Mouse (Mus musculus): ENCODE results near the gene Ltbp4.

The Ltbp4 gene

GRCm38 (mm10) chr7:27355745-27356240, 18.3 kb upstream of the Ltbp4 start, which contains the start of gene Shkbp1:
Gene Shkbp1 (minus strand): TSS chr7:27356019.
- peak; percentile 78 for DNase-seq (ENCODE audit: low spot score)

- no peak for DNase-seq (ENCODE audit: low spot score)
These were observed 17.8 kb upstream of the Ltbp4 start for GRCm38 (mm10) chr7:27355261-27355660.

GRCm38 (mm10) chr7:27354783-27355182, 17.3 kb upstream of the Ltbp4 start:
- no peak for DNase-seq (ENCODE audit: low spot score)

- DNase-seq (ENCODE audit: low spot score), result no peak
These were observed 16.7 kb upstream of the Ltbp4 start for GRCm38 (mm10) chr7:27354144-27354543.

GRCm38 (mm10) chr7:27345444-27345843, 8.0 kb upstream of the Ltbp4 start:
- no peak for DNase-seq (ENCODE audit: low spot score)

- no peak for DNase-seq (ENCODE audit: low spot score)
These were observed 5.1 kb upstream of the Ltbp4 start for GRCm38 (mm10) chr7:27342595-27342994.

GRCm38 (mm10) chr7:27339519-27339918, 2.0 kb upstream of the Ltbp4 start:
- DNase-seq (ENCODE audit: low spot score), result no peak

GRCm38 (mm10) chr7:27339114-27339513, 1.6 kb upstream of the Ltbp4 start:
- no peak for DNase-seq (ENCODE audit: low spot score)

GRCm38 (mm10) chr7:27335928-27336823, 1.3 kb downstream of the Ltbp4 start:
- peak; percentile 87 for DNase-seq (ENCODE audit: low spot score)

- DNase-seq (ENCODE audit: low spot score), result no peak
These were observed 2.3 kb downstream of the Ltbp4 start for GRCm38 (mm10) chr7:27335011-27335720.

- peak; percentile 43 for DNase-seq (ENCODE audit: low spot score)
These were observed 3.0 kb downstream of the Ltbp4 start for GRCm38 (mm10) chr7:27334405-27334911.

- DNase-seq (ENCODE audit: low spot score), result peak; percentile 44
These were observed 4.1 kb downstream of the Ltbp4 start for GRCm38 (mm10) chr7:27333316-27333941.

- peak; percentile 83 for DNase-seq (ENCODE audit: low spot score)
These were observed 4.9 kb downstream of the Ltbp4 start for GRCm38 (mm10) chr7:27332353-27333199.

GRCm38 (mm10) chr7:27331854-27332253, 5.6 kb downstream of the Ltbp4 start:
- no peak for DNase-seq (ENCODE audit: low spot score)

- no peak for DNase-seq (ENCODE audit: low spot score)
These were observed 6.0 kb downstream of the Ltbp4 start for GRCm38 (mm10) chr7:27331541-27331851.

- DNase-seq (ENCODE audit: low spot score), result peak; percentile 90
These were observed 6.6 kb downstream of the Ltbp4 start for GRCm38 (mm10) chr7:27330709-27331540.

- DNase-seq (ENCODE audit: low spot score), result no peak
These were observed 7.5 kb downstream of the Ltbp4 start for GRCm38 (mm10) chr7:27329981-27330380.

- DNase-seq (ENCODE audit: low spot score), result peak; percentile 83
These were observed 8.1 kb downstream of the Ltbp4 start for GRCm38 (mm10) chr7:27329326-27329947.

- no peak for DNase-seq (ENCODE audit: low spot score)
These were observed 8.8 kb downstream of the Ltbp4 start for GRCm38 (mm10) chr7:27328648-27329047.

- no peak for DNase-seq (ENCODE audit: low spot score)
These were observed 9.3 kb downstream of the Ltbp4 start for GRCm38 (mm10) chr7:27328161-27328560.
